Mouse (Mus musculus) heart, embryonic 11.5 days (tissue): ENCODE results near the gene Thbs1. TPM values are rescaled to one million over a fixed set of nuclear protein-coding genes. Genes with fewer than 3 reads are reported as not detected.

Source experiments
- ATAC-seq: fragments of 200-750 bp; cut with Nextera tagmentation; replicated peaks from 2 replicates; pipeline ENCODE4 v1.8.0; 2017; ENCODE audit warnings: moderate library complexity; ENCODE audit not compliant: insufficient number of reproducible peaks, low FRiP score, low TSS enrichment
- H3K27ac ChIP-seq: fragments of 300-500 bp; sonication (generic); 2 replicates; pipeline ENCODE4 v1.5.1; 2014; ENCODE audit warnings: mild to moderate bottlenecking, low read depth, low read length
- H3K27me3 ChIP-seq: fragments of 300-500 bp; sonication (generic); 2 replicates; pipeline ENCODE4 v1.6.1; 2014; ENCODE audit warnings: mild to moderate bottlenecking, low read length, mixed read lengths; ENCODE audit not compliant: control insufficient read depth, insufficient read depth
- H3K36me3 ChIP-seq: fragments of 300-500 bp; sonication (generic); 2 replicates; pipeline ENCODE4 v1.6.1; 2014; ENCODE audit warnings: mild to moderate bottlenecking, low read length, moderate library complexity, mixed read lengths; ENCODE audit not compliant: control insufficient read depth, insufficient read depth
- H3K4me1 ChIP-seq: fragments of 300-500 bp; sonication (generic); 2 replicates; pipeline ENCODE4 v1.6.1; 2014; ENCODE audit warnings: low read length; ENCODE audit not compliant: control insufficient read depth, insufficient read depth
- H3K4me2 ChIP-seq: fragments of 300-500 bp; sonication (generic); 2 replicates; pipeline ENCODE4 v1.6.1; 2014; ENCODE audit warnings: mild to moderate bottlenecking, moderate library complexity
- H3K4me3 ChIP-seq: fragments of 300-500 bp; sonication (generic); 2 replicates; pipeline ENCODE4 v1.5.1; 2014; ENCODE audit warnings: low read depth, low read length
- H3K9ac ChIP-seq: fragments of 300-500 bp; sonication (generic); 2 replicates; pipeline ENCODE4 v1.6.1; 2014; ENCODE audit warnings: mild to moderate bottlenecking, low read depth, low read length, moderate library complexity
- H3K9me3 ChIP-seq: fragments of 300-500 bp; sonication (generic); replicated peaks from 2 replicates; pipeline ENCODE4 v1.6.1; 2016; ENCODE audit warnings: low read length; ENCODE audit not compliant: control insufficient read depth
- WGBS: fragments of 180-500 bp; shearing (Covaris S2); extraction: QIAGEN DNeasy Blood & Tissue Kit; methylation state at CpG from one replicate; pipeline ENCODE4 v1.1.7; 2014; ENCODE audit not compliant: insufficient replicate concordance; 5-methylcytosine and 5-hydroxymethylcytosine counted together
- polyA plus RNA-seq: library from polyadenylated mRNA; unstranded; fragments of >200 nt; fragmentation: Nextera tagmentation; extraction: Ambion mirVana; gene quantifications from 2 replicates; pipeline ENCODE4 v1.2.1, GENCODE M21; 2014

Gene Thbs1
- polyA plus RNA-seq, 1 experiment from 2014 or later = 45.5 TPM

GRCm38 (mm10) chr2:118111116-118111487 is 574 bp upstream of the Thbs1 start:
- Histone ChIP-seq H3K4me3 (peak overlapping the region; percentile 57), H3K27ac (peak overlapping the region; percentile 47; the same call in 1 of the 2 replicates), H3K9ac (peak overlapping the region; percentile 70), H3K4me2 (peak overlapping the region; percentile 95), H3K36me3 (no peaks in the 10 kb centered on the region; the same call in 1 of the 2 replicates), H3K27me3 (no peaks in the 10 kb centered on the region), H3K9me3 (no peaks in the 10 kb centered on the region), H3K4me1 (peaks cover 10% of the 10 kb centered on the region)
- ATAC-seq = peak; percentile 71
- under 1% methylated on average over 16 of the region's 16 CpGs for WGBS

GRCm38 (mm10) chr2:118112438-118112837 is 762 bp downstream of the Thbs1 start:
- Histone ChIP-seq H3K9me3 (no peaks in the 10 kb centered on the region), H3K27ac (no peak overlapping the region), H3K36me3 (no peaks in the 10 kb centered on the region; the same call in 1 of the 2 replicates), H3K4me3 (peak overlapping the region; percentile 57), H3K27me3 (no peaks in the 10 kb centered on the region), H3K4me2 (peak overlapping the region; percentile 95), H3K4me1 (peaks cover 10% of the 10 kb centered on the region), H3K9ac (no peak overlapping the region)
- WGBS = 11% methylated on average over 5 of the region's 5 CpGs
- no peak for ATAC-seq

- ATAC-seq = no peak
- H3K4me1 ChIP-seq = peaks cover 10% of the 10 kb centered on the region
- H3K27me3 ChIP-seq = no peaks in the 10 kb centered on the region
- 44% methylated on average over 21 of the region's 21 CpGs for WGBS
- H3K27ac ChIP-seq = no peak overlapping the region
- H3K9ac ChIP-seq = no peak overlapping the region
- peak overlapping the region; percentile 95 for H3K4me2 ChIP-seq
- H3K4me3 ChIP-seq = peak overlapping the region; percentile 57
- H3K36me3 ChIP-seq = no peaks in the 10 kb centered on the region; the same call in 1 of the 2 replicates
- H3K9me3 ChIP-seq = no peaks in the 10 kb centered on the region
These were observed 1.3 kb downstream of the Thbs1 start for GRCm38 (mm10) chr2:118112846-118113479.

GRCm38 (mm10) chr2:118113808-118114524 is 2.3 kb downstream of the Thbs1 start:
- no peak for ATAC-seq
- H3K9ac ChIP-seq = no peak overlapping the region
- H3K27ac ChIP-seq = no peak overlapping the region
- H3K4me3 ChIP-seq = peak overlapping the region; percentile 57
- H3K4me2 ChIP-seq = peak overlapping the region; percentile 95
- 45% methylated on average over 8 of the region's 8 CpGs for WGBS
- no peaks in the 10 kb centered on the region for H3K27me3 ChIP-seq
- H3K36me3 ChIP-seq = peaks cover 3% of the 10 kb centered on the region; the same call in 1 of the 2 replicates
- no peaks in the 10 kb centered on the region for H3K9me3 ChIP-seq
- H3K4me1 ChIP-seq = peaks cover 10% of the 10 kb centered on the region

- no peaks in the 10 kb centered on the region for H3K9me3 ChIP-seq
- no peak for ATAC-seq
- H3K27ac ChIP-seq = no peak overlapping the region
- H3K4me2 ChIP-seq = peak overlapping the region; percentile 95
- no peaks in the 10 kb centered on the region for H3K27me3 ChIP-seq
- H3K4me3 ChIP-seq = 0 out of 2 replicates have a peak overlapping the region, but pooled peaks have one; percentile 57
- peaks cover 7% of the 10 kb centered on the region for H3K36me3 ChIP-seq
- H3K9ac ChIP-seq = no peak overlapping the region
- peaks cover 10% of the 10 kb centered on the region for H3K4me1 ChIP-seq
- 83% methylated on average over 10 of the region's 10 CpGs for WGBS
These were observed 3.0 kb downstream of the Thbs1 start for GRCm38 (mm10) chr2:118114671-118115070.

- peaks cover 14% of the 10 kb centered on the region for H3K36me3 ChIP-seq
These were observed 4.0 kb downstream of the Thbs1 start for GRCm38 (mm10) chr2:118115647-118116046.

GRCm38 (mm10) chr2:118116180-118116579 is 4.5 kb downstream of the Thbs1 start:
- H3K4me1 ChIP-seq = peaks cover 6% of the 10 kb centered on the region; the same call in 1 of the 2 replicates
- no peak for ATAC-seq
- H3K27me3 ChIP-seq = no peaks in the 10 kb centered on the region
- 78% methylated on average over 2 of the region's 2 CpGs for WGBS
- no peak overlapping the region for H3K27ac ChIP-seq
- H3K4me2 ChIP-seq = no peak overlapping the region
- H3K9me3 ChIP-seq = no peaks in the 10 kb centered on the region
- H3K9ac ChIP-seq = no peak overlapping the region
- H3K36me3 ChIP-seq = peaks cover 19% of the 10 kb centered on the region
- no peak overlapping the region for H3K4me3 ChIP-seq

More at GRCm38 (mm10) chr2:118115647-118116046, 4.0 kb downstream of the Thbs1 start:
- 77% methylated on average over 7 of the region's 7 CpGs for WGBS
- H3K4me3 ChIP-seq = no peak overlapping the region
- no peak overlapping the region for H3K4me2 ChIP-seq
- peaks cover 6% of the 10 kb centered on the region for H3K4me1 ChIP-seq
- no peaks in the 10 kb centered on the region for H3K27me3 ChIP-seq
- no peak for ATAC-seq
- no peaks in the 10 kb centered on the region for H3K9me3 ChIP-seq
- no peak overlapping the region for H3K27ac ChIP-seq
- H3K9ac ChIP-seq = no peak overlapping the region

- 59% methylated on average over 3 of the region's 3 CpGs for WGBS
These were observed 5.1 kb downstream of the Thbs1 start for GRCm38 (mm10) chr2:118116754-118117290.

More at GRCm38 (mm10) chr2:118116754-118117290, 5.1 kb downstream of the Thbs1 start:
- Histone ChIP-seq H3K9me3 (no peaks in the 10 kb centered on the region), H3K4me1 (peaks cover 6% of the 10 kb centered on the region; the same call in 1 of the 2 replicates), H3K36me3 (peaks cover 23% of the 10 kb centered on the region), H3K4me2 (no peak overlapping the region), H3K4me3 (no peak overlapping the region), H3K27ac (no peak overlapping the region), H3K9ac (no peak overlapping the region), H3K27me3 (no peaks in the 10 kb centered on the region)
- ATAC-seq = no peak
